Mouse (Mus musculus): ENCODE measurements around the gene Trappc10. TPM values are rescaled to one million over a fixed set of nuclear protein-coding genes. Genes with fewer than 3 reads are reported as not detected.

Trappc10 gene
- polyA plus RNA-seq, 1 experiment = 22.0 TPM

- Histone ChIP-seq H3K27ac (ENCODE audit: insufficient read depth, low read length) (no peak overlapping the region), H3K36me3 (ENCODE audit: control insufficient read depth, insufficient read depth, low read length, poor library complexity, severe bottlenecking) (no peaks in the 10 kb centered on the region), H3K9ac (ENCODE audit: low read depth, poor library complexity, severe bottlenecking) (no peak overlapping the region), H3K27me3 (ENCODE audit: control insufficient read depth, insufficient read depth, low read length, poor library complexity, severe bottlenecking) (no peaks in the 10 kb centered on the region), H3K4me1 (ENCODE audit: control insufficient read depth, insufficient read depth, low read length) (no peaks in the 10 kb centered on the region), H3K4me3 (ENCODE audit: low read depth, low read length) (no peak overlapping the region), H3K9me3 (replicated peaks; ENCODE audit: control insufficient read depth, insufficient read depth, low read length, poor library complexity, severe bottlenecking) (no peaks in the 10 kb centered on the region)
- TF ChIP-seq EP300 (IDR thresholded peaks at IDR 0.05; ENCODE audit: insufficient read depth, low read depth, low read length) = no peak
- TF ChIP-seq CTCF (IDR thresholded peaks at IDR 0.05; ENCODE audit: low read depth, low read length) = no peak
- no peak for TF ChIP-seq POLR2A (IDR thresholded peaks at IDR 0.05; ENCODE audit: insufficient read depth, low read length)
These were observed 43.7 kb upstream of the Trappc10 start for GRCm38 (mm10) chr10:78288135-78288534.

GRCm38 (mm10) chr10:78287465-78288132, 43.2 kb upstream of the Trappc10 start:
- no peak overlapping the region for H3K9ac ChIP-seq (ENCODE audit: low read depth, poor library complexity, severe bottlenecking)
- no peak for TF ChIP-seq CTCF (IDR thresholded peaks at IDR 0.05; ENCODE audit: low read depth, low read length)
- no peak for TF ChIP-seq EP300 (IDR thresholded peaks at IDR 0.05; ENCODE audit: insufficient read depth, low read depth, low read length)
- no peak for TF ChIP-seq POLR2A (IDR thresholded peaks at IDR 0.05; ENCODE audit: insufficient read depth, low read length)
- no peaks in the 10 kb centered on the region for H3K27me3 ChIP-seq (ENCODE audit: control insufficient read depth, insufficient read depth, low read length, poor library complexity, severe bottlenecking)
- H3K4me3 ChIP-seq (ENCODE audit: low read depth, low read length) = no peak overlapping the region
- H3K36me3 ChIP-seq (ENCODE audit: control insufficient read depth, insufficient read depth, low read length, poor library complexity, severe bottlenecking) = no peaks in the 10 kb centered on the region
- H3K9me3 ChIP-seq (replicated peaks; ENCODE audit: control insufficient read depth, insufficient read depth, low read length, poor library complexity, severe bottlenecking) = no peaks in the 10 kb centered on the region
- no peaks in the 10 kb centered on the region for H3K4me1 ChIP-seq (ENCODE audit: control insufficient read depth, insufficient read depth, low read length)
- no peak overlapping the region for H3K27ac ChIP-seq (ENCODE audit: insufficient read depth, low read length)

GRCm38 (mm10) chr10:78285959-78286358, 41.5 kb upstream of the Trappc10 start:
- Histone ChIP-seq H3K4me1 (ENCODE audit: control insufficient read depth, insufficient read depth, low read length) (no peaks in the 10 kb centered on the region), H3K27ac (ENCODE audit: insufficient read depth, low read length) (no peak overlapping the region), H3K4me3 (ENCODE audit: low read depth, low read length) (no peak overlapping the region), H3K9me3 (replicated peaks; ENCODE audit: control insufficient read depth, insufficient read depth, low read length, poor library complexity, severe bottlenecking) (no peaks in the 10 kb centered on the region), H3K27me3 (ENCODE audit: control insufficient read depth, insufficient read depth, low read length, poor library complexity, severe bottlenecking) (no peaks in the 10 kb centered on the region), H3K9ac (ENCODE audit: low read depth, poor library complexity, severe bottlenecking) (no peak overlapping the region), H3K36me3 (ENCODE audit: control insufficient read depth, insufficient read depth, low read length, poor library complexity, severe bottlenecking) (no peaks in the 10 kb centered on the region)
- TF ChIP-seq CTCF (IDR thresholded peaks at IDR 0.05; ENCODE audit: low read depth, low read length) = no peak
- TF ChIP-seq EP300 (IDR thresholded peaks at IDR 0.05; ENCODE audit: insufficient read depth, low read depth, low read length) = no peak
- no peak for TF ChIP-seq POLR2A (IDR thresholded peaks at IDR 0.05; ENCODE audit: insufficient read depth, low read length)

GRCm38 (mm10) chr10:78285409-78285808, 41.0 kb upstream of the Trappc10 start:
- no peaks in the 10 kb centered on the region for H3K27me3 ChIP-seq (ENCODE audit: control insufficient read depth, insufficient read depth, low read length, poor library complexity, severe bottlenecking)
- no peaks in the 10 kb centered on the region for H3K36me3 ChIP-seq (ENCODE audit: control insufficient read depth, insufficient read depth, low read length, poor library complexity, severe bottlenecking)
- H3K4me1 ChIP-seq (ENCODE audit: control insufficient read depth, insufficient read depth, low read length) = no peaks in the 10 kb centered on the region
- H3K9me3 ChIP-seq (replicated peaks; ENCODE audit: control insufficient read depth, insufficient read depth, low read length, poor library complexity, severe bottlenecking) = no peaks in the 10 kb centered on the region
- H3K9ac ChIP-seq (ENCODE audit: low read depth, poor library complexity, severe bottlenecking) = no peak overlapping the region
- H3K27ac ChIP-seq (ENCODE audit: insufficient read depth, low read length) = no peak overlapping the region
- TF ChIP-seq CTCF (IDR thresholded peaks at IDR 0.05; ENCODE audit: low read depth, low read length) (no peak), POLR2A (IDR thresholded peaks at IDR 0.05; ENCODE audit: insufficient read depth, low read length) (no peak), EP300 (IDR thresholded peaks at IDR 0.05; ENCODE audit: insufficient read depth, low read depth, low read length) (no peak)
- H3K4me3 ChIP-seq (ENCODE audit: low read depth, low read length) = no peak overlapping the region

- H3K36me3 ChIP-seq (ENCODE audit: control insufficient read depth, insufficient read depth, low read length, poor library complexity, severe bottlenecking) = no peaks in the 10 kb centered on the region
These were observed 40.4 kb upstream of the Trappc10 start for GRCm38 (mm10) chr10:78284812-78285211.

GRCm38 (mm10) chr10:78282411-78282810, 38.0 kb upstream of the Trappc10 start:
- Histone ChIP-seq H3K27ac (ENCODE audit: insufficient read depth, low read length) (no peak overlapping the region), H3K9ac (ENCODE audit: low read depth, poor library complexity, severe bottlenecking) (no peak overlapping the region), H3K4me3 (ENCODE audit: low read depth, low read length) (no peak overlapping the region), H3K9me3 (replicated peaks; ENCODE audit: control insufficient read depth, insufficient read depth, low read length, poor library complexity, severe bottlenecking) (no peaks in the 10 kb centered on the region), H3K27me3 (ENCODE audit: control insufficient read depth, insufficient read depth, low read length, poor library complexity, severe bottlenecking) (no peaks in the 10 kb centered on the region), H3K4me1 (ENCODE audit: control insufficient read depth, insufficient read depth, low read length) (no peaks in the 10 kb centered on the region), H3K36me3 (ENCODE audit: control insufficient read depth, insufficient read depth, low read length, poor library complexity, severe bottlenecking) (no peaks in the 10 kb centered on the region)
- no peak for TF ChIP-seq CTCF (IDR thresholded peaks at IDR 0.05; ENCODE audit: low read depth, low read length)
- TF ChIP-seq EP300 (IDR thresholded peaks at IDR 0.05; ENCODE audit: insufficient read depth, low read depth, low read length) = no peak
- TF ChIP-seq POLR2A (IDR thresholded peaks at IDR 0.05; ENCODE audit: insufficient read depth, low read length) = no peak

More at GRCm38 (mm10) chr10:78284812-78285211, 40.4 kb upstream of the Trappc10 start:
- Histone ChIP-seq H3K27me3 (ENCODE audit: control insufficient read depth, insufficient read depth, low read length, poor library complexity, severe bottlenecking) (no peaks in the 10 kb centered on the region), H3K27ac (ENCODE audit: insufficient read depth, low read length) (no peak overlapping the region), H3K9ac (ENCODE audit: low read depth, poor library complexity, severe bottlenecking) (no peak overlapping the region), H3K4me3 (ENCODE audit: low read depth, low read length) (no peak overlapping the region), H3K9me3 (replicated peaks; ENCODE audit: control insufficient read depth, insufficient read depth, low read length, poor library complexity, severe bottlenecking) (no peaks in the 10 kb centered on the region), H3K4me1 (ENCODE audit: control insufficient read depth, insufficient read depth, low read length) (no peaks in the 10 kb centered on the region)
- TF ChIP-seq CTCF (IDR thresholded peaks at IDR 0.05; ENCODE audit: low read depth, low read length) (no peak), POLR2A (IDR thresholded peaks at IDR 0.05; ENCODE audit: insufficient read depth, low read length) (no peak), EP300 (IDR thresholded peaks at IDR 0.05; ENCODE audit: insufficient read depth, low read depth, low read length) (no peak)

Measured in ES-Bruce4 (cell line).